Comparison of ENCODE assay signal across 22 mouse cellular contexts in the genomic region with DNA sequence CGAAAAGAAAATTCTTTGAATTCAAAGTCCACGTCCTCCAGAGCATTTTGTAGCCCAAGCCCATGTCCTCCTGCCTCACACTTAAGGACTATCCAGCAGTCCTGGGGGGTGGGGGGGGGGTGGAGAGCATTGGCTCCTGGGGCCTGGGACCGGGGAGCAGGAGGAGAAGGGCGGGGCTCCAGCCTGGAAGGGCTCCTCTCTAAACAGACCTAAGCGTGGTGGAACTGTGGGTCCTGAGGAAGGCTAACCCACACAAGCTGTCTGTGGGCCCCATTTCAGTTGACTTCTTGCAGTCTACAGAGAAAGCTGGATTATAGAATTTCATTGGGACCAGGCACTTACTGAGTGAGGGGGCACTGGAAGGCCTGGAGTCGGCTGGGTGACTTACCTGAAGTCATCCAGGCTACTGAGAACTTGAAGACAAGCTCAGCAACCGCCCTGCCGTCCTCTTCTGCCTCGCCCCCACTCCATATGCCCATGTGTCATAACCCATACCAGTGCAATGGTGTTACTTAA. TPM values are rescaled to one million over a fixed set of nuclear protein-coding genes. Genes with fewer than 3 reads are reported as not detected.
A peak's percentile ranks its signal among the peaks of the same experiment; 100 is the strongest.
DNase-seq lines count a peak whose midpoint lies in the region; ATAC-seq and TF ChIP-seq lines count a peak whose summit lies in the region.
"Had no signal": no experiment of that assay in that cellular context is flagged by ENCODE, and none has a peak within 500 bp of the region (broad histone marks: within the 10 kb centered on the region; RNA-seq: fewer than 3 reads in every experiment).

No protein-coding gene starts in this region.

- peaks cover 68% of the 10 kb centered on the region for H3K27me3 ChIP-seq in hindbrain, embryonic 12.5 days
- H3K27me3 ChIP-seq in midbrain, embryonic 14.5 days (ENCODE audit: control insufficient read depth, insufficient read depth, low read length): peaks cover 41% of the 10 kb centered on the region
- H3K27me3 ChIP-seq in liver, postnatal 0 days (ENCODE audit: insufficient read depth, low read length): peaks cover 75% of the 10 kb centered on the region
- H3K27me3 ChIP-seq in intestine, embryonic 16.5 days (replicated peaks; ENCODE audit: control insufficient read depth, insufficient read depth, low read length): peaks cover 82% of the 10 kb centered on the region

- no peaks in the 10 kb centered on the region for H3K36me3 ChIP-seq in hindbrain, embryonic 12.5 days
- no peaks in the 10 kb centered on the region for H3K36me3 ChIP-seq in midbrain, embryonic 14.5 days (ENCODE audit: control insufficient read depth, insufficient read depth, low read length)
- no peaks in the 10 kb centered on the region for H3K36me3 ChIP-seq in liver, postnatal 0 days (replicated peaks; ENCODE audit: insufficient read depth, low read length)
- H3K36me3 ChIP-seq in intestine, embryonic 16.5 days (ENCODE audit: control insufficient read depth, insufficient read depth, low read length): no peaks in the 10 kb centered on the region
- H3K36me3 ChIP-seq: embryonic facial prominence, embryonic 15.5 days; lung, embryonic 15.5 days had no signal

- H3K9ac ChIP-seq in hindbrain, embryonic 12.5 days: peak overlapping the region; percentile 32; the same call in 1 of the 2 replicates
- 0 out of 2 replicates have a peak overlapping the region, but pooled peaks have one; percentile 12 for H3K9ac ChIP-seq in midbrain, embryonic 14.5 days (replicated peaks; ENCODE audit: low read length)
- no peak overlapping the region for H3K9ac ChIP-seq in liver, postnatal 0 days (replicated peaks)
- H3K9ac ChIP-seq in intestine, embryonic 16.5 days (ENCODE audit: low read depth, low read length): no peak overlapping the region
- H3K9ac ChIP-seq: embryonic facial prominence, embryonic 15.5 days; lung, embryonic 15.5 days had no signal

- TF ChIP-seq EP300 in liver, postnatal 0 days (IDR thresholded peaks at IDR 0.05; ENCODE audit: low read depth): no peak

- DNase-seq in retina, embryonic 14.5 days (ENCODE audit: low spot score): peak; percentile 23
- DNase-seq in retina, postnatal 1 day: no peak
- DNase-seq in midbrain, embryonic 14.5 days: peak; percentile 30
- no peak for DNase-seq in ovary, postnatal 36 days (ENCODE audit: low spot score)
- DNase-seq in liver, postnatal 0 days: no peak
- DNase-seq in heart, adult 18-20 months: no peak
- DNase-seq: cerebellum, adult 11 months; gastrocnemius, postnatal 10 days; right cerebral cortex, postnatal 14 days; thymus, postnatal 4 days had no signal

- peak overlapping the region; percentile 38 for H3K4me2 ChIP-seq in hindbrain, embryonic 12.5 days (replicated peaks)
- peak overlapping the region; percentile 33 for H3K4me2 ChIP-seq in midbrain, embryonic 14.5 days (ENCODE audit: low read length)
- no peak overlapping the region for H3K4me2 ChIP-seq in liver, postnatal 0 days (ENCODE audit: low read depth, low read length)
- no peak overlapping the region for H3K4me2 ChIP-seq in intestine, embryonic 16.5 days (ENCODE audit: low read depth, low read length)
- H3K4me2 ChIP-seq: embryonic facial prominence, embryonic 15.5 days; lung, embryonic 15.5 days had no signal

- no peak for TF ChIP-seq CTCF in liver, postnatal 0 days (IDR thresholded peaks at IDR 0.05; ENCODE audit: low read depth)

- ATAC-seq in hindbrain, embryonic 12.5 days (ENCODE audit: low FRiP score): no peak
- ATAC-seq in midbrain, embryonic 14.5 days (ENCODE audit: low FRiP score, low TSS enrichment): peak; percentile 29; the same call in 1 of the 2 replicates
- no peak for ATAC-seq in liver, postnatal 0 days
- ATAC-seq in intestine, embryonic 16.5 days: no peak

- no peak overlapping the region for H3K4me3 ChIP-seq in hindbrain, embryonic 12.5 days
- no peak overlapping the region for H3K4me3 ChIP-seq in midbrain, embryonic 14.5 days (replicated peaks; ENCODE audit: low read depth, low read length)
- no peak overlapping the region for H3K4me3 ChIP-seq in liver, postnatal 0 days (ENCODE audit: low read depth, low read length)
- H3K4me3 ChIP-seq in intestine, embryonic 16.5 days (ENCODE audit: low read length): no peak overlapping the region
- H3K4me3 ChIP-seq: embryonic facial prominence, embryonic 15.5 days; lung, embryonic 15.5 days; megakaryocyte, embryonic 14.5 days had no signal

- no peaks in the 10 kb centered on the region for H3K9me3 ChIP-seq in hindbrain, embryonic 12.5 days (replicated peaks)
- no peaks in the 10 kb centered on the region for H3K9me3 ChIP-seq in midbrain, embryonic 14.5 days (ENCODE audit: control insufficient read depth, low read length)
- no peaks in the 10 kb centered on the region for H3K9me3 ChIP-seq in liver, postnatal 0 days (ENCODE audit: low read length)
- H3K9me3 ChIP-seq in intestine, embryonic 16.5 days (ENCODE audit: control insufficient read depth, low read length): no peaks in the 10 kb centered on the region
- H3K9me3 ChIP-seq: embryonic facial prominence, embryonic 15.5 days; lung, embryonic 15.5 days had no signal

- WGBS in hindbrain, embryonic 12.5 days: 3% methylated on average over 9 of the region's 9 CpGs
- WGBS in midbrain, embryonic 14.5 days: 3% methylated on average over 9 of the region's 9 CpGs
- 5% methylated on average over 9 of the region's 9 CpGs for WGBS in liver, postnatal 0 days (ENCODE audit: insufficient replicate concordance)
- 7% methylated on average over 9 of the region's 9 CpGs for WGBS in intestine, embryonic 16.5 days

- H3K27ac ChIP-seq in hindbrain, embryonic 12.5 days: peak overlapping the region; percentile 76
- H3K27ac ChIP-seq in midbrain, embryonic 14.5 days (replicated peaks; ENCODE audit: low read depth, low read length): peak overlapping the region; percentile 49
- H3K27ac ChIP-seq in liver, postnatal 0 days (ENCODE audit: low read depth): no peak overlapping the region
- H3K27ac ChIP-seq in intestine, embryonic 16.5 days (ENCODE audit: low read length): no peak overlapping the region
- H3K27ac ChIP-seq: embryonic facial prominence, embryonic 15.5 days; kidney, postnatal 0 days; lung, embryonic 15.5 days; stomach, postnatal 0 days had no signal

- peaks cover 45% of the 10 kb centered on the region for H3K4me1 ChIP-seq in hindbrain, embryonic 12.5 days
- H3K4me1 ChIP-seq in midbrain, embryonic 14.5 days (ENCODE audit: control insufficient read depth, insufficient read depth, low read length): peaks cover 31% of the 10 kb centered on the region
- 0 out of 2 replicates have a peak, but pooled peaks cover 4% of the 10 kb centered on the region for H3K4me1 ChIP-seq in liver, postnatal 0 days (ENCODE audit: insufficient read depth)
- H3K4me1 ChIP-seq in intestine, embryonic 16.5 days (ENCODE audit: control insufficient read depth, insufficient read depth, low read length): peaks cover 10% of the 10 kb centered on the region

RNA-seq across cellular contexts. Expression of a gene that starts 55.9 kb away (rescaled TPM):
- polyA plus RNA-seq in hindbrain, embryonic 12.5 days (2016; fragmentation: Nextera tagmentation; extraction: Ambion mirVana): 0.23 and 0.25 TPM in 2 replicates
- polyA plus RNA-seq in midbrain, embryonic 14.5 days (2014; fragmentation: Nextera tagmentation; extraction: Ambion mirVana): 0.21 and 0.22 TPM in 2 replicates
- 6.5 and 7.0 TPM in 2 replicates for polyA plus RNA-seq in liver, postnatal 0 days (2015; fragmentation: Nextera tagmentation; extraction: Ambion mirVana)
- 0.69 and 1.3 TPM in 2 replicates for polyA plus RNA-seq in intestine, embryonic 16.5 days (2015; fragmentation: Nextera tagmentation; extraction: Ambion mirVana)
- total RNA-seq in heart, adult 18-20 months (2021): under 1 TPM in 1 of 2 experiments, not detected in 1; 0.64 TPM
- total RNA-seq: common myeloid progenitor, adult 5-6 weeks; gastrocnemius, postnatal 10 days; heart, adult 8-10 months; left cerebral cortex, postnatal 25 days had no signal
- polyA plus RNA-seq: C2C12; heart, postnatal 0 days had no signal

RNA-seq across cellular contexts. Expression of a gene that starts 56.4 kb away (rescaled TPM):
- polyA plus RNA-seq in hindbrain, embryonic 12.5 days (2016; fragmentation: Nextera tagmentation; extraction: Ambion mirVana): 17.7 and 20.7 TPM in 2 replicates
- polyA plus RNA-seq in midbrain, embryonic 14.5 days (2014; fragmentation: Nextera tagmentation; extraction: Ambion mirVana): 22.3 and 23.7 TPM in 2 replicates
- 5.7 and 6.4 TPM in 2 replicates for polyA plus RNA-seq in liver, postnatal 0 days (2015; fragmentation: Nextera tagmentation; extraction: Ambion mirVana)
- 13.7 and 23.2 TPM in 2 replicates for polyA plus RNA-seq in intestine, embryonic 16.5 days (2015; fragmentation: Nextera tagmentation; extraction: Ambion mirVana)
- 100 to 1,000 TPM; 120 TPM for total RNA-seq in heart, adult 18-20 months (2021)

Comparison
In these comparisons a context has a peak if more than half of its experiments do, and no peak if none do; other contexts are left out.
1. DNase-seq: peak in retina, embryonic 14.5 days (single experiment) and midbrain, embryonic 14.5 days (single experiment); none in retina, postnatal 1 day (single experiment), ovary, postnatal 36 days (single experiment), liver, postnatal 0 days (single experiment) and heart, adult 18-20 months (0 of 2).
2. H3K27ac ChIP-seq: peak in hindbrain, embryonic 12.5 days (single experiment) and midbrain, embryonic 14.5 days (single experiment); none in liver, postnatal 0 days (single experiment) and intestine, embryonic 16.5 days (single experiment).
3. H3K4me2 ChIP-seq: peak in hindbrain, embryonic 12.5 days (single experiment) and midbrain, embryonic 14.5 days (single experiment); none in liver, postnatal 0 days (single experiment) and intestine, embryonic 16.5 days (single experiment).
4. H3K9ac ChIP-seq: peak in hindbrain, embryonic 12.5 days (single experiment) and midbrain, embryonic 14.5 days (single experiment); none in liver, postnatal 0 days (single experiment) and intestine, embryonic 16.5 days (single experiment).